Mouse (Mus musculus): ENCODE results near the gene Ctdsp1. TPM values are rescaled to one million over a fixed set of nuclear protein-coding genes. Genes with fewer than 3 reads are reported as not detected.

Ctdsp1 gene
- total RNA-seq, 2 experiments from 2014 or later, result 26.8 to 65.0 TPM

DNA sequence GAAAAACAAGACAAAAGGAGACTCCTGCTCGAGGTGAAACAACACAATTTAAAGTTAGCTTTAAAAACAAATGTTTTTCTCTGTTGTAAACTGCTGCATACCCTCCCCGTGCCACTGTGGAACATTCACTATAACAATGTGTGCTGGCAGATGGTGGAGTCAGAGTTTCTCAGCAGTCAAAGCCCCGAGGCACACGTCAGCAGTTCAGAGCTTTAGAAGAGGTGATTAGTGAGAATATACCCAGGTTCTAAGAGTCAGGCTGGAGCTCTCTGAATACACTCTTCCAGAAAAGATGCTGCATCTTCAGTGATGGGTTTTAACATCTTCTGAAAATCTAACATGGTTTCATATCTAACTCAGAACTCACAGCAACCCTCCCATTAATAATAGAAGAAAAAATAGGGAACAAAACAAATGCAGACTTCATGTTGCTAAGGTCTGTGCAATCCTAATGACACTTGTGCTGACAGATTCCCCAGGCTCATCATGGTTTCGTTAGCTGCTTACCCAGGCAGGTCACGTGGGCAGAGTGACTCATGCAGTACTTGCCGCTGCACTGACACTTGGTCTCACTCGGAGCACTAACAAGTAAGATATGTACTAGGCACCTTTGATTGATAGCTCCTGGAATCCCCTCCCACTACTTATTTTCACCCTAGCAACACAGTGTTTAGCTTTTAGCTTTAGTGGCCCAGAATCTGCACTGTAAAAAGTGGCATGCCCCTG, 46.6 kb downstream of the Ctdsp1 start:
- ATAC-seq (replicated peaks; ENCODE audit: low FRiP score, poor library complexity, severe bottlenecking), result no peak

DNA sequence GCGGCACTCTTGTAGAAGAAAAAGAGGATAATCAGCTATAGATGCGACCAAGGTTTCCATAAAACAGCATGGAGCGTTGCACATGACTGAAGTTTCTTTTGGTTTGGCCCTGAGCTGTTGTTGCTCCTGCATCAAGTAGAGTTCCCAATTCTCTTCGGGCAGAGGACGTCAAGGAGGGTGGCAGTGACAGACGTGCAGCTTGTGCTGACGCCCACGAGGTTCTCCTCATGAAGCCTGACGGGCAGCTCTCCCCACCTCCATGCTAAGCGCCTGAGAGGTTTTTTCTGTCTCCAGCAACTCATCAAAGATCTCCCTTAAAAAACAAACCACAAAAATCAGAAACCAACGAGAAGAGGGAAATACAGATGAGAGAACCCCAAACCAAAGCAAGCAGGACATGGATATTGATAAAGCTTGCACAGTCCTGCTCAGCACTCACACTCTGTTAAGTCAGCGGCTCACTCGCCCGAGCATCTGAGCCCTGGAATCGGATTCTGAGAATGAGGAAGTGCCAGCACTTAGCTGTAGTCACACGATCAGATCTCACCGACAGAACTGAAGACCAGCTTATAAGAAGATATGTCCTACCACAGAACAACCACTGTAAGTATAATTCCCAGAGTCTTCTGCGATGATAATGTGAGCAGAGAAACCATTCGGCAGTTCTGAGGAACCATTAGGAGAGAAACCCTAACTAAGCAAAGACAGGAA, 48.0 kb downstream of the Ctdsp1 start:
- ATAC-seq (replicated peaks; ENCODE audit: low FRiP score, poor library complexity, severe bottlenecking), result no peak

DNA sequence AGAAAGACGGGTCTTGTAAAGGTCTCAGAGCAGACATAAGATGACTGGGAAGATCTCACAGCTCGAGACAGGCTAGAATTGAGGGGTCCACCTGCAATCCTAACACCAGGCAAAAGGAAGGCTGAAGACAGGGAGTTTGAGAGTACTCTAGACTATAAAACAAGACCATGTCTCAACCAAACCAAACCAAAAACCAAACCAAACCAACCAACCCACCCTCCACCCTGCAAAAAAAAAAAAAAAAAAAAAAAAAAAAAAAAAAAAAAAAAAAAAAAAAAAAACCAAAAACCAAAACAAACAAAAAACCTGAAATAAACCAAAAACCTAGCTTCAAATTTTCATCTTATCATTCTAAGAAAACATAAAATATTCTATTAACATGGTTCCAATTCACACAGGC, 53.2 kb downstream of the Ctdsp1 start:
- no peak for ATAC-seq (replicated peaks; ENCODE audit: low FRiP score, poor library complexity, severe bottlenecking)

Other genes starting within 250 kb of the Ctdsp1 start
- 6.3 and 6.8 TPM in 2 replicates for gene Cxcr2, start 237.5 kb upstream of the Ctdsp1 start, total RNA-seq (2015; ENCODE audit: low replicate concordance)
- 6.8 and 11.6 TPM in 2 replicates for gene Cxcr2, start 237.5 kb upstream of the Ctdsp1 start, total RNA-seq (2017; ENCODE audit: low replicate concordance)
- gene Cxcr1, start 196.9 kb upstream of the Ctdsp1 start, total RNA-seq (2015; ENCODE audit: low replicate concordance), result not detected in 2 replicates
- not detected in 2 replicates for gene Cxcr1, start 196.9 kb upstream of the Ctdsp1 start, total RNA-seq (2017; ENCODE audit: low replicate concordance)
- 228 and 243 TPM in 2 replicates for gene Arpc2, start 155.4 kb upstream of the Ctdsp1 start, total RNA-seq (2015; ENCODE audit: low replicate concordance)
- 69.4 and 89.7 TPM in 2 replicates for gene Arpc2, start 155.4 kb upstream of the Ctdsp1 start, total RNA-seq (2017; ENCODE audit: low replicate concordance)
- not detected in 2 replicates for gene Gpbar1, start 113.0 kb upstream of the Ctdsp1 start, total RNA-seq (2015; ENCODE audit: low replicate concordance)
- not detected in 2 replicates for gene Gpbar1, start 113.0 kb upstream of the Ctdsp1 start, total RNA-seq (2017; ENCODE audit: low replicate concordance)
- 12.6 and 14.3 TPM in 2 replicates for gene Aamp, start 106.8 kb upstream of the Ctdsp1 start, total RNA-seq (2015; ENCODE audit: low replicate concordance)
- 17.1 and 26.6 TPM in 2 replicates for gene Aamp, start 106.8 kb upstream of the Ctdsp1 start, total RNA-seq (2017; ENCODE audit: low replicate concordance)
- gene Pnkd, start 106.6 kb upstream of the Ctdsp1 start, total RNA-seq (2015; ENCODE audit: low replicate concordance), result 6.5 and 12.2 TPM in 2 replicates
- 0.76 and 1.8 TPM in 2 replicates for gene Pnkd, start 106.6 kb upstream of the Ctdsp1 start, total RNA-seq (2017; ENCODE audit: low replicate concordance)
- not detected in 2 replicates for gene Tmbim1, start 85.9 kb upstream of the Ctdsp1 start, total RNA-seq (2015; ENCODE audit: low replicate concordance)
- 0.45 and 0.90 TPM in 2 replicates for gene Tmbim1, start 85.9 kb upstream of the Ctdsp1 start, total RNA-seq (2017; ENCODE audit: low replicate concordance)
- gene Catip, start 29.4 kb upstream of the Ctdsp1 start, total RNA-seq (2015; ENCODE audit: low replicate concordance), result not detected in 2 replicates
- gene Catip, start 29.4 kb upstream of the Ctdsp1 start, total RNA-seq (2017; ENCODE audit: low replicate concordance), result not detected in 2 replicates
- gene Slc11a1, start 16.3 kb upstream of the Ctdsp1 start, total RNA-seq (2015; ENCODE audit: low replicate concordance), result 7.5 and 9.0 TPM in 2 replicates
- gene Slc11a1, start 16.3 kb upstream of the Ctdsp1 start, total RNA-seq (2017; ENCODE audit: low replicate concordance), result 12.5 and 19.4 TPM in 2 replicates
- not detected in 2 replicates for gene Vil1, start 17.9 kb downstream of the Ctdsp1 start, total RNA-seq (2015; ENCODE audit: low replicate concordance)
- 0.64 TPM in 1 of 2 replicates, not detected in the other for gene Vil1, start 17.9 kb downstream of the Ctdsp1 start, total RNA-seq (2017; ENCODE audit: low replicate concordance)
- gene Cnot9, start 114.5 kb downstream of the Ctdsp1 start, total RNA-seq (2015; ENCODE audit: low replicate concordance), result 28.5 and 39.6 TPM in 2 replicates
- 19.6 and 43.3 TPM in 2 replicates for gene Cnot9, start 114.5 kb downstream of the Ctdsp1 start, total RNA-seq (2017; ENCODE audit: low replicate concordance)
- gene Plcd4, start 151.4 kb downstream of the Ctdsp1 start, total RNA-seq (2015; ENCODE audit: low replicate concordance), result not detected in 2 replicates
- 0.39 TPM in 1 of 2 replicates, not detected in the other for gene Plcd4, start 151.4 kb downstream of the Ctdsp1 start, total RNA-seq (2017; ENCODE audit: low replicate concordance)
- gene Usp37, start 152.8 kb downstream of the Ctdsp1 start, total RNA-seq (2015; ENCODE audit: low replicate concordance), result 15.5 and 30.2 TPM in 2 replicates
- 29.0 and 33.9 TPM in 2 replicates for gene Usp37, start 152.8 kb downstream of the Ctdsp1 start, total RNA-seq (2017; ENCODE audit: low replicate concordance)
- gene Zfp142, start 196.7 kb downstream of the Ctdsp1 start, total RNA-seq (2015; ENCODE audit: low replicate concordance), result 19.3 and 20.5 TPM in 2 replicates
- 15.4 and 19.9 TPM in 2 replicates for gene Zfp142, start 196.7 kb downstream of the Ctdsp1 start, total RNA-seq (2017; ENCODE audit: low replicate concordance)
- 2.9 and 7.2 TPM in 2 replicates for gene Bcs1l, start 196.8 kb downstream of the Ctdsp1 start, total RNA-seq (2015; ENCODE audit: low replicate concordance)
- gene Bcs1l, start 196.8 kb downstream of the Ctdsp1 start, total RNA-seq (2017; ENCODE audit: low replicate concordance), result 9.0 and 18.5 TPM in 2 replicates
- gene Rnf25, start 209.9 kb downstream of the Ctdsp1 start, total RNA-seq (2015; ENCODE audit: low replicate concordance), result 9.0 and 32.7 TPM in 2 replicates
- gene Rnf25, start 209.9 kb downstream of the Ctdsp1 start, total RNA-seq (2017; ENCODE audit: low replicate concordance), result 8.5 and 17.9 TPM in 2 replicates
- gene Stk36, start 209.9 kb downstream of the Ctdsp1 start, total RNA-seq (2015; ENCODE audit: low replicate concordance), result not detected in 2 replicates
- gene Stk36, start 209.9 kb downstream of the Ctdsp1 start, total RNA-seq (2017; ENCODE audit: low replicate concordance), result not detected in 2 replicates